Mouse (Mus musculus) lung, embryonic 16.5 days (tissue): ENCODE data around the gene Rps13. TPM values are rescaled to one million over a fixed set of nuclear protein-coding genes. Genes with fewer than 3 reads are reported as not detected.

Source experiments
- ATAC-seq: fragments of 200-750 bp; cut with Nextera tagmentation; 2 replicates; pipeline ENCODE4 v1.8.0; 2017; ENCODE audit warnings: low read depth, mild to moderate bottlenecking, moderate library complexity
- H3K27ac ChIP-seq: fragments of 300-500 bp; sonication (generic); 2 replicates; pipeline ENCODE4 v1.5.1; 2014; ENCODE audit warnings: mild to moderate bottlenecking, control low read depth, low read length
- H3K27me3 ChIP-seq: fragments of 300-500 bp; sonication (generic); 2 replicates; pipeline ENCODE4 v1.6.1; 2014; ENCODE audit warnings: low read depth, low read length, mixed read lengths; ENCODE audit not compliant: control insufficient read depth, insufficient read depth
- H3K36me3 ChIP-seq: fragments of 300-500 bp; sonication (generic); 2 replicates; pipeline ENCODE4 v1.6.1; 2014; ENCODE audit warnings: low read length; ENCODE audit not compliant: control insufficient read depth, insufficient read depth
- H3K4me1 ChIP-seq: fragments of 300-500 bp; sonication (generic); replicated peaks from 2 replicates; pipeline ENCODE4 v1.6.1; 2014; ENCODE audit warnings: low read length, mixed read lengths; ENCODE audit not compliant: control insufficient read depth, insufficient read depth
- H3K4me2 ChIP-seq: fragments of 300-500 bp; sonication (generic); 2 replicates; pipeline ENCODE4 v1.6.1; 2014; ENCODE audit warnings: low read depth, low read length, control low read depth
- H3K4me3 ChIP-seq: fragments of 300-500 bp; sonication (generic); 2 replicates; pipeline ENCODE4 v1.5.1; 2014; ENCODE audit warnings: mild to moderate bottlenecking, low read length, control low read depth
- H3K9ac ChIP-seq: fragments of 300-500 bp; sonication (generic); 2 replicates; pipeline ENCODE4 v1.6.1; 2014; ENCODE audit warnings: low read length, control low read depth
- H3K9me3 ChIP-seq: fragments of 300-500 bp; sonication (generic); 2 replicates; pipeline ENCODE4 v1.6.1; 2016; ENCODE audit warnings: low read length; ENCODE audit not compliant: control insufficient read depth
- WGBS: fragments of 180-500 bp; shearing (Covaris S2); extraction: QIAGEN DNeasy Blood & Tissue Kit; methylation state at CpG from one replicate; pipeline ENCODE4 v1.1.7; 2014; 5-methylcytosine and 5-hydroxymethylcytosine counted together
- polyA plus RNA-seq: library from polyadenylated mRNA; unstranded; fragments of >200 nt; fragmentation: Nextera tagmentation; extraction: Ambion mirVana; gene quantifications from 2 replicates; pipeline ENCODE4 v1.2.1, GENCODE M21; 2015

Rps13 gene
- polyA plus RNA-seq, 1 experiment from 2014 or later = 711 TPM

DNA sequence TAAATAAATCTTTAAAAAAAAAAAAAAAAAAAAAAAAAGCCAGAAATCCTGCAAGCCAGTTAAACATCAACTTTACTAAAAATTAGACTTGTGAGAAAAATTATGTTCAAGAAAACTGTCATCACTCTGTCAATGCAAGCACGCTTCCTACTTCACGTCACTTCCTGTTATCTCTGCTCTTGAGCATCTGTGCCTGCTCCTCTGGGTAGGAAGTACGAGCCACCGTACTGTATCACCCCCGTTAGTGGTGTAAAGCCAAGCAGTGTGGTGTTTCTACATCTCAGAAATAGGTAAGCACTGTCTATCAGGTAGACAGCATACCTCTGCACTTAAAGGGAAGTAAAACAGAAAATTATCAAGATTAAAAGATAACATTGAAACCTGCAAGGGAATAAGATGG is 6.1 kb downstream of the Rps13 start:
- H3K4me2 ChIP-seq = no peak overlapping the region
- 60% methylated on average over 5 of the region's 5 CpGs for WGBS
- peaks cover 30% of the 10 kb centered on the region for H3K36me3 ChIP-seq
- H3K4me1 ChIP-seq = peaks cover 5% of the 10 kb centered on the region
- no peak overlapping the region for H3K9ac ChIP-seq
- H3K27ac ChIP-seq = no peak overlapping the region
- no peak for ATAC-seq
- no peaks in the 10 kb centered on the region for H3K9me3 ChIP-seq
- H3K4me3 ChIP-seq = no peak overlapping the region
- no peaks in the 10 kb centered on the region for H3K27me3 ChIP-seq

GRCm38 (mm10) chr7:116323331-116323964 is 10.5 kb downstream of the Rps13 start:
- Histone ChIP-seq H3K27me3 (no peaks in the 10 kb centered on the region), H3K9me3 (no peaks in the 10 kb centered on the region), H3K9ac (no peak overlapping the region), H3K4me3 (no peak overlapping the region), H3K4me1 (no peaks in the 10 kb centered on the region), H3K27ac (no peak overlapping the region), H3K4me2 (0 out of 2 replicates have a peak overlapping the region, but pooled peaks have one; percentile 29), H3K36me3 (no peaks in the 10 kb centered on the region)
- 25% methylated on average over 10 of the region's 10 CpGs for WGBS
- peak; percentile 74; the same call in 1 of the 2 replicates for ATAC-seq

GRCm38 (mm10) chr7:116309456-116309855 is 24.5 kb downstream of the Rps13 start:
- Histone ChIP-seq H3K27ac (no peak overlapping the region), H3K36me3 (no peaks in the 10 kb centered on the region), H3K9ac (0 out of 2 replicates have a peak overlapping the region, but pooled peaks have one; percentile 3), H3K27me3 (peaks cover 10% of the 10 kb centered on the region), H3K4me2 (peak overlapping the region; percentile 99), H3K9me3 (no peaks in the 10 kb centered on the region), H3K4me1 (peaks cover 14% of the 10 kb centered on the region), H3K4me3 (peak overlapping the region; percentile 8)
- no peak for ATAC-seq
- WGBS = 6% methylated on average over 9 of the region's 9 CpGs

- H3K9ac ChIP-seq = peak overlapping the region; percentile 53
Observed at GRCm38 (mm10) chr7:116308632-116308991, 25.4 kb downstream of the Rps13 start.

GRCm38 (mm10) chr7:116307871-116308631 is 25.9 kb downstream of the Rps13 start, which contains the start of gene Plekha7:
TSS of gene Plekha7 (minus strand) at chr7:116308376.
- no peaks in the 10 kb centered on the region for H3K9me3 ChIP-seq
- H3K27me3 ChIP-seq = peaks cover 10% of the 10 kb centered on the region
- ATAC-seq = peak; percentile 76
- H3K4me1 ChIP-seq = peaks cover 14% of the 10 kb centered on the region
- peak within 1 kb of the TSS; percentile 87 for H3K27ac ChIP-seq
- H3K36me3 ChIP-seq = no peaks in the 10 kb centered on the region
- H3K9ac ChIP-seq = peak within 1 kb of the TSS; percentile 67
- peak within 1 kb of the TSS; percentile 78 for H3K4me3 ChIP-seq
- peak within 1 kb of the TSS; percentile 99 for H3K4me2 ChIP-seq
- WGBS = 0% methylated on average over 44 of the region's 65 CpGs

More at GRCm38 (mm10) chr7:116308632-116308991, 25.4 kb downstream of the Rps13 start:
- 8% methylated on average over 14 of the region's 16 CpGs for WGBS
- no peaks in the 10 kb centered on the region for H3K9me3 ChIP-seq
- H3K27me3 ChIP-seq = peaks cover 10% of the 10 kb centered on the region
- ATAC-seq = peak; percentile 41
- peak overlapping the region; percentile 99 for H3K4me2 ChIP-seq
- no peaks in the 10 kb centered on the region for H3K36me3 ChIP-seq
- peaks cover 14% of the 10 kb centered on the region for H3K4me1 ChIP-seq
- H3K4me3 ChIP-seq = peak overlapping the region; percentile 78
- H3K27ac ChIP-seq = peak overlapping the region; percentile 87

- Histone ChIP-seq H3K36me3 (no peaks in the 10 kb centered on the region), H3K4me2 (peak overlapping the region; percentile 99), H3K27me3 (peaks cover 10% of the 10 kb centered on the region), H3K4me1 (peaks cover 14% of the 10 kb centered on the region), H3K27ac (peak overlapping the region; percentile 75), H3K9me3 (no peaks in the 10 kb centered on the region), H3K4me3 (peak overlapping the region; percentile 78), H3K9ac (peak overlapping the region; percentile 67)
- ATAC-seq = peak; percentile 83
- WGBS = under 1% methylated on average over 61 of the region's 63 CpGs
Observed at GRCm38 (mm10) chr7:116307099-116307870, 26.7 kb downstream of the Rps13 start.

GRCm38 (mm10) chr7:116306601-116307000 is 27.4 kb downstream of the Rps13 start:
- no peak overlapping the region; the same call in 1 of the 2 replicates for H3K9ac ChIP-seq
- H3K9me3 ChIP-seq = no peaks in the 10 kb centered on the region
- no peak for ATAC-seq
- peak overlapping the region; percentile 99 for H3K4me2 ChIP-seq
- peak overlapping the region; percentile 78 for H3K4me3 ChIP-seq
- peaks cover 10% of the 10 kb centered on the region for H3K27me3 ChIP-seq
- H3K36me3 ChIP-seq = no peaks in the 10 kb centered on the region
- WGBS = 20% methylated on average over 5 of the region's 5 CpGs
- H3K27ac ChIP-seq = no peak overlapping the region; the same call in 1 of the 2 replicates
- H3K4me1 ChIP-seq = peaks cover 14% of the 10 kb centered on the region

DNA sequence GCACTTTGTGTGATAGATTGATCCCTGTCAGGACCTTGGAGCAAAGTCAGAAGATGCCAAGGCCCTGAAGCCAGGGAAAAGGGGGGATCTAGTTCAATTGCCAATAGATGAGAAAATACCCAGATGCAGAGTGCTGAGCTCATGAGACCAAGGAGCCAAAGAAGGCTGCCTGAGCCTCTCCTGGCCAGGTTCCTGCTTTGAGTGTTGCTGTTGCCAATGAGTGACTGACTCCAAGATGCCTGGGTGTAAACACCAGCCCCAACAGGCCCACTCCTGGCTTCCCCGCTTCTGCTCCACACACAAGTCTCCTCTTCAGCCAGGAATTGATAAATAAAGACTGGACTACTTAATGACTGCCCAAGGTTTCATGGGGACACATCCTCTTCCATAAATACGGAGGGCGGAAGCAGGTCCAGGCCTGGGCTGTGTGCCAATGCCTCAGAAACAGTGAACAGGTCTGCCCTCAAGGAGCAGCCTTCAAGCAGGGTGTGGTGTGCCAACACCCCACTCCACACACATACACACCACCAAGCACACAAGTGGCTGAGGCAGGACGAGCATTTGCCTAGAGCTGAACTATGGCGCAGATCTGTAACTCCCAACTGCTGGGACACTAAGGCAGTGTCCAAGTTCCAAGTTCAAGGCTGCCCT is 32.2 kb downstream of the Rps13 start:
- Histone ChIP-seq H3K4me2 (no peak overlapping the region), H3K4me3 (no peak overlapping the region), H3K27ac (no peak overlapping the region), H3K36me3 (no peaks in the 10 kb centered on the region), H3K9ac (no peak overlapping the region), H3K27me3 (peaks cover 4% of the 10 kb centered on the region; the same call in 1 of the 2 replicates), H3K9me3 (no peaks in the 10 kb centered on the region), H3K4me1 (peaks cover under 1% of the 10 kb centered on the region; the same call in 1 of the 2 replicates)
- no peak; the same call in 1 of the 2 replicates for ATAC-seq
- WGBS = 78% methylated on average over 5 of the region's 5 CpGs
